Mouse (Mus musculus): ENCODE data around the gene Mreg. TPM values are rescaled to one million over a fixed set of nuclear protein-coding genes. Genes with fewer than 3 reads are reported as not detected.
A peak's percentile ranks its signal among the peaks of the same experiment; 100 is the strongest.

The Mreg gene
- polyA plus RNA-seq, 1 experiment from 2014 or later, result 38.8 TPM

- Histone ChIP-seq H3K27ac (ENCODE audit: low read depth, low read length) (no peak overlapping the region), H3K27me3 (ENCODE audit: control insufficient read depth, insufficient read depth, low read length) (no peaks in the 10 kb centered on the region), H3K9me3 (ENCODE audit: control insufficient read depth, low read length) (no peaks in the 10 kb centered on the region), H3K4me1 (ENCODE audit: control insufficient read depth, insufficient read depth, low read length) (no peaks in the 10 kb centered on the region; the same call in 1 of the 2 replicates), H3K4me2 (ENCODE audit: low read depth) (no peak overlapping the region), H3K36me3 (ENCODE audit: control insufficient read depth, insufficient read depth, low read length) (no peaks in the 10 kb centered on the region), H3K9ac (ENCODE audit: low read length) (no peak overlapping the region), H3K4me3 (ENCODE audit: low read depth, low read length) (no peak overlapping the region)
- WGBS, result 67% methylated on average over 8 of the region's 8 CpGs
- DNase-seq (ENCODE audit: low spot score) (no peak), ATAC-seq (ENCODE audit: insufficient read depth, low FRiP score, low TSS enrichment) (no peak)
These were observed 39.3 kb downstream of the Mreg start for GRCm38 (mm10) chr1:72172788-72173187.

GRCm38 (mm10) chr1:72171001-72171860 lies 40.9 kb downstream of the Mreg start:
- Histone ChIP-seq H3K27me3 (ENCODE audit: control insufficient read depth, insufficient read depth, low read length) (no peaks in the 10 kb centered on the region), H3K9me3 (ENCODE audit: control insufficient read depth, low read length) (no peaks in the 10 kb centered on the region), H3K27ac (ENCODE audit: low read depth, low read length) (no peak overlapping the region), H3K4me3 (ENCODE audit: low read depth, low read length) (no peak overlapping the region), H3K9ac (ENCODE audit: low read length) (no peak overlapping the region), H3K36me3 (ENCODE audit: control insufficient read depth, insufficient read depth, low read length) (no peaks in the 10 kb centered on the region), H3K4me1 (ENCODE audit: control insufficient read depth, insufficient read depth, low read length) (no peaks in the 10 kb centered on the region; the same call in 1 of the 2 replicates), H3K4me2 (ENCODE audit: low read depth) (no peak overlapping the region)
- ATAC-seq (ENCODE audit: insufficient read depth, low FRiP score, low TSS enrichment) (peak; percentile 35; the same call in 1 of the 2 replicates), DNase-seq (ENCODE audit: low spot score) (no peak)
- 65% methylated on average over 13 of the region's 13 CpGs for WGBS

- Histone ChIP-seq H3K27ac (ENCODE audit: low read depth, low read length) (no peak overlapping the region), H3K4me2 (ENCODE audit: low read depth) (no peak overlapping the region), H3K27me3 (ENCODE audit: control insufficient read depth, insufficient read depth, low read length) (no peaks in the 10 kb centered on the region), H3K36me3 (ENCODE audit: control insufficient read depth, insufficient read depth, low read length) (no peaks in the 10 kb centered on the region), H3K9me3 (ENCODE audit: control insufficient read depth, low read length) (no peaks in the 10 kb centered on the region), H3K4me3 (ENCODE audit: low read depth, low read length) (no peak overlapping the region), H3K9ac (ENCODE audit: low read length) (no peak overlapping the region), H3K4me1 (ENCODE audit: control insufficient read depth, insufficient read depth, low read length) (no peaks in the 10 kb centered on the region; the same call in 1 of the 2 replicates)
- no peak for ATAC-seq (ENCODE audit: insufficient read depth, low FRiP score, low TSS enrichment)
- DNase-seq (ENCODE audit: low spot score), result no peak
- whole genome bisulfite sequencing, result 94% methylated on average over 10 of the region's 10 CpGs
These were observed 45.1 kb downstream of the Mreg start for GRCm38 (mm10) chr1:72167024-72167423.

GRCm38 (mm10) chr1:72166468-72166814 lies 45.7 kb downstream of the Mreg start:
- WGBS, result 94% methylated on average over 5 of the region's 5 CpGs
- no peak for ATAC-seq (ENCODE audit: insufficient read depth, low FRiP score, low TSS enrichment)
- no peak overlapping the region for H3K4me2 ChIP-seq (ENCODE audit: low read depth)

GRCm38 (mm10) chr1:72165723-72166467 lies 46.2 kb downstream of the Mreg start:
- 89% methylated on average over 20 of the region's 20 CpGs for WGBS
- Histone ChIP-seq H3K4me1 (ENCODE audit: control insufficient read depth, insufficient read depth, low read length) (no peaks in the 10 kb centered on the region), H3K36me3 (ENCODE audit: control insufficient read depth, insufficient read depth, low read length) (no peaks in the 10 kb centered on the region), H3K4me3 (ENCODE audit: low read depth, low read length) (no peak overlapping the region), H3K9ac (ENCODE audit: low read length) (no peak overlapping the region), H3K27me3 (ENCODE audit: control insufficient read depth, insufficient read depth, low read length) (no peaks in the 10 kb centered on the region), H3K4me2 (ENCODE audit: low read depth) (no peak overlapping the region), H3K27ac (ENCODE audit: low read depth, low read length) (no peak overlapping the region), H3K9me3 (ENCODE audit: control insufficient read depth, low read length) (no peaks in the 10 kb centered on the region)
- no peak for ATAC-seq (ENCODE audit: insufficient read depth, low FRiP score, low TSS enrichment)
- no peak for DNase-seq (ENCODE audit: low spot score)

More at GRCm38 (mm10) chr1:72166468-72166814, 45.7 kb downstream of the Mreg start:
- H3K4me1 ChIP-seq (ENCODE audit: control insufficient read depth, insufficient read depth, low read length), result no peaks in the 10 kb centered on the region; the same call in 1 of the 2 replicates
- no peak overlapping the region for H3K9ac ChIP-seq (ENCODE audit: low read length)
- no peak overlapping the region for H3K27ac ChIP-seq (ENCODE audit: low read depth, low read length)
- DNase-seq (ENCODE audit: low spot score), result no peak
- H3K36me3 ChIP-seq (ENCODE audit: control insufficient read depth, insufficient read depth, low read length), result no peaks in the 10 kb centered on the region
- no peak overlapping the region for H3K4me3 ChIP-seq (ENCODE audit: low read depth, low read length)
- H3K9me3 ChIP-seq (ENCODE audit: control insufficient read depth, low read length), result no peaks in the 10 kb centered on the region
- no peaks in the 10 kb centered on the region for H3K27me3 ChIP-seq (ENCODE audit: control insufficient read depth, insufficient read depth, low read length)

- WGBS, result 86% methylated on average over 7 of the region's 7 CpGs
- no peaks in the 10 kb centered on the region for H3K4me1 ChIP-seq (ENCODE audit: control insufficient read depth, insufficient read depth, low read length)
- H3K27me3 ChIP-seq (ENCODE audit: control insufficient read depth, insufficient read depth, low read length), result no peaks in the 10 kb centered on the region
- ATAC-seq (ENCODE audit: insufficient read depth, low FRiP score, low TSS enrichment) (no peak), DNase-seq (ENCODE audit: low spot score) (no peak)
- no peaks in the 10 kb centered on the region for H3K9me3 ChIP-seq (ENCODE audit: control insufficient read depth, low read length)
- no peak overlapping the region for H3K27ac ChIP-seq (ENCODE audit: low read depth, low read length)
- no peak overlapping the region for H3K4me3 ChIP-seq (ENCODE audit: low read depth, low read length)
- no peaks in the 10 kb centered on the region for H3K36me3 ChIP-seq (ENCODE audit: control insufficient read depth, insufficient read depth, low read length)
- no peak overlapping the region for H3K9ac ChIP-seq (ENCODE audit: low read length)
- no peak overlapping the region for H3K4me2 ChIP-seq (ENCODE audit: low read depth)
These were observed 51.8 kb downstream of the Mreg start for GRCm38 (mm10) chr1:72160321-72160720.

GRCm38 (mm10) chr1:72145041-72145440 lies 67.1 kb downstream of the Mreg start:
- ATAC-seq (ENCODE audit: insufficient read depth, low FRiP score, low TSS enrichment) (no peak), DNase-seq (ENCODE audit: low spot score) (no peak)
- Histone ChIP-seq H3K27ac (ENCODE audit: low read depth, low read length) (no peak overlapping the region), H3K9ac (ENCODE audit: low read length) (no peak overlapping the region), H3K36me3 (ENCODE audit: control insufficient read depth, insufficient read depth, low read length) (no peaks in the 10 kb centered on the region), H3K4me3 (ENCODE audit: low read depth, low read length) (no peak overlapping the region), H3K4me1 (ENCODE audit: control insufficient read depth, insufficient read depth, low read length) (no peaks in the 10 kb centered on the region), H3K4me2 (ENCODE audit: low read depth) (no peak overlapping the region), H3K9me3 (ENCODE audit: control insufficient read depth, low read length) (no peaks in the 10 kb centered on the region), H3K27me3 (ENCODE audit: control insufficient read depth, insufficient read depth, low read length) (no peaks in the 10 kb centered on the region)

- DNase-seq (ENCODE audit: low spot score) (no peak), ATAC-seq (ENCODE audit: insufficient read depth, low FRiP score, low TSS enrichment) (no peak)
- H3K27me3 ChIP-seq (ENCODE audit: control insufficient read depth, insufficient read depth, low read length), result no peaks in the 10 kb centered on the region
- no peak overlapping the region for H3K27ac ChIP-seq (ENCODE audit: low read depth, low read length)
- no peaks in the 10 kb centered on the region for H3K9me3 ChIP-seq (ENCODE audit: control insufficient read depth, low read length)
- no peaks in the 10 kb centered on the region for H3K4me1 ChIP-seq (ENCODE audit: control insufficient read depth, insufficient read depth, low read length)
- WGBS, result 88% methylated on average over 4 of the region's 4 CpGs
- H3K4me3 ChIP-seq (ENCODE audit: low read depth, low read length), result no peak overlapping the region
- H3K9ac ChIP-seq (ENCODE audit: low read length), result no peak overlapping the region
- no peak overlapping the region for H3K4me2 ChIP-seq (ENCODE audit: low read depth)
- H3K36me3 ChIP-seq (ENCODE audit: control insufficient read depth, insufficient read depth, low read length), result no peaks in the 10 kb centered on the region
These were observed 67.7 kb downstream of the Mreg start for GRCm38 (mm10) chr1:72144426-72144825.

Measured in neural tube, embryonic 11.5 days (tissue).